Mouse (Mus musculus) CH12.LX (cell line): ENCODE measurements around the gene Akap7. TPM values are rescaled to one million over a fixed set of nuclear protein-coding genes. Genes with fewer than 3 reads are reported as not detected.

Experiments used
- DNase-seq: peaks from one replicate; pipeline ENCODE4 v3.0.0-alpha.2; 2013; ENCODE audit errors: extremely low read depth
- H3K27ac ChIP-seq: 2 replicates; pipeline ENCODE4 v1.5.1; 2012; ENCODE audit warnings: low read depth, mild to moderate bottlenecking, control low read depth, moderate library complexity; ENCODE audit not compliant: insufficient read depth
- H3K27me3 ChIP-seq: replicated peaks from 2 replicates; pipeline ENCODE3; 2012; ENCODE audit warnings: inconsistent platforms
- H3K36me3 ChIP-seq, 2 experiments: replicated peaks in 1 of 2; 2 replicates each; pipeline versions ENCODE3 to v1.6.1; 2012; ENCODE audit warnings: inconsistent platforms in 1 of 2, low read length in 1 of 2, mild to moderate bottlenecking in 1 of 2, mixed read lengths in 1 of 2, moderate library complexity in 1 of 2; ENCODE audit not compliant: control insufficient read depth in 1 of 2, insufficient read depth in 1 of 2
- H3K4me1 ChIP-seq, 2 experiments: 2 replicates each; pipeline ENCODE4 v1.6.1; 2012; ENCODE audit warnings: inconsistent platforms in 1 of 2, moderate library complexity in 1 of 2; ENCODE audit not compliant: insufficient read depth in 2 of 2, control insufficient read depth in 1 of 2
- H3K4me2 ChIP-seq: 2 replicates; pipeline ENCODE4 v1.6.1; 2012; ENCODE audit warnings: low read depth, mild to moderate bottlenecking, control low read depth; ENCODE audit not compliant: poor library complexity, insufficient read depth, severe bottlenecking
- H3K4me3 ChIP-seq, 3 experiments: fragments of 150-350 bp in 1 of 3; sonication (generic) in 1 of 3; replicated peaks in 1 of 3; 2 replicates each; pipeline versions ENCODE3 to v1.5.1; 2011 to 2012; ENCODE audit warnings: low read depth in 2 of 3, low read length in 2 of 3, mild to moderate bottlenecking in 2 of 3, moderate library complexity in 2 of 3, control low read depth in 1 of 3, improper control_type of control experiment in 1 of 3, inconsistent platforms in 1 of 3, mixed read lengths in 1 of 3; ENCODE audit not compliant: poor library complexity in 1 of 3
- H3K79me2 ChIP-seq: replicated peaks from 2 replicates; pipeline ENCODE4 v1.6.1; 2012; ENCODE audit warnings: mild to moderate bottlenecking, moderate library complexity; ENCODE audit not compliant: control insufficient read depth, poor library complexity, insufficient read depth, severe bottlenecking; ENCODE audit errors: extremely low read depth
- H3K9ac ChIP-seq: 2 replicates; pipeline ENCODE4 v1.6.1; 2012; ENCODE audit warnings: low read depth, mild to moderate bottlenecking, control low read depth, moderate library complexity; ENCODE audit not compliant: insufficient read depth
- H3K9me3 ChIP-seq: replicated peaks from 2 replicates; pipeline ENCODE3; 2012; ENCODE audit warnings: low read length, inconsistent platforms, mixed read lengths
- BHLHE40 ChIP-seq: IDR thresholded peaks from 2 replicates; pipeline ENCODE4 v1.6.1; 2011; ENCODE audit warnings: mild to moderate bottlenecking, low read depth, low read length, improper control_type of control experiment
- E2F4 ChIP-seq: IDR thresholded peaks from 2 replicates; pipeline ENCODE4 v1.6.1; 2011; ENCODE audit warnings: low read depth, low read length, improper control_type of control experiment; ENCODE audit not compliant: insufficient replicate concordance
- ETS1 ChIP-seq: conservative IDR thresholded peaks from 2 replicates; pipeline ENCODE4 v1.6.1; 2012; ENCODE audit warnings: low read depth, mild to moderate bottlenecking, inconsistent platforms, low read length, improper control_type of control experiment, moderate library complexity
- GABPA ChIP-seq: IDR thresholded peaks from 2 replicates; pipeline ENCODE4 v1.6.1; 2012; ENCODE audit warnings: low read depth, low read length, improper control_type of control experiment, inconsistent platforms; ENCODE audit not compliant: insufficient replicate concordance
- MAX ChIP-seq: IDR thresholded peaks from 2 replicates; pipeline ENCODE4 v1.6.1; 2011; ENCODE audit warnings: low read length, improper control_type of control experiment
- NELFE ChIP-seq: IDR thresholded peaks from 2 replicates; pipeline ENCODE4 v1.6.1; 2011; ENCODE audit warnings: low read depth, low read length, improper control_type of control experiment
- POLR2AphosphoS2 ChIP-seq: IDR thresholded peaks from 2 replicates; pipeline ENCODE4 v1.6.1; 2011; ENCODE audit warnings: low read depth, low read length, improper control_type of control experiment
- RCOR1 ChIP-seq: conservative IDR thresholded peaks from 2 replicates; pipeline ENCODE4 v1.6.1; 2012; ENCODE audit warnings: low read depth, mild to moderate bottlenecking, inconsistent platforms, low read length, improper control_type of control experiment
- SIN3A ChIP-seq: IDR thresholded peaks from 2 replicates; pipeline ENCODE4 v1.6.1; 2012; ENCODE audit warnings: low read length, improper control_type of control experiment, inconsistent platforms
- UBTF ChIP-seq: IDR thresholded peaks from 2 replicates; pipeline ENCODE4 v1.6.1; 2012; ENCODE audit warnings: low read depth, mild to moderate bottlenecking, inconsistent platforms, low read length, improper control_type of control experiment, moderate library complexity
- ZC3H11A ChIP-seq: IDR thresholded peaks from 2 replicates; pipeline ENCODE4 v1.6.1; 2012; ENCODE audit warnings: low read depth, mild to moderate bottlenecking, inconsistent platforms, low read length, improper control_type of control experiment
- ZKSCAN1 ChIP-seq: IDR thresholded peaks from 2 replicates; pipeline ENCODE4 v1.6.1; 2012; ENCODE audit warnings: low read depth, inconsistent platforms, low read length, improper control_type of control experiment, borderline replicate concordance
- dilution Hi-C: fragments of 300-500 bp; cut with MboI; formaldehyde crosslinking; loops from 2 replicates; pipeline ENCODE4 v1.14.3; 2020; ENCODE audit warnings: low sequenced_read_pairs; ENCODE audit not compliant: extremely low pct_unique_long_range_greater_than_20kb, extremely low pct_ligation_motif_present
- in situ Hi-C: fragments of 300-500 bp; cut with MboI; formaldehyde crosslinking; loops from 3 replicates; pipeline ENCODE4 v1.14.3; 2019; ENCODE audit warnings: low sequenced_read_pairs, low pct_ligation_motif_present, low pct_unique_long_range_greater_than_20kb, mixed read lengths
- polyA plus RNA-seq: library from polyadenylated mRNA; unstranded; fragments of >175 nt; gene quantifications from 2 replicates; pipeline ENCODE4 v1.2.1, GENCODE M21; 2012; ENCODE audit warnings: low read depth; ENCODE audit not compliant: insufficient read length
- total RNA-seq, 2 experiments: library from RNA; depleted of rRNA; stranded (reverse); fragments of 300-350 nt in 1 of 2; fragments of >200 nt in 1 of 2; gene quantifications; 2 replicates each; pipeline ENCODE4 v1.2.3; 2012 to 2014

Akap7 gene
- total and polyA plus RNA-seq, 3 experiments, result 6.2 to 12.1 (median 7.1) TPM

DNA sequence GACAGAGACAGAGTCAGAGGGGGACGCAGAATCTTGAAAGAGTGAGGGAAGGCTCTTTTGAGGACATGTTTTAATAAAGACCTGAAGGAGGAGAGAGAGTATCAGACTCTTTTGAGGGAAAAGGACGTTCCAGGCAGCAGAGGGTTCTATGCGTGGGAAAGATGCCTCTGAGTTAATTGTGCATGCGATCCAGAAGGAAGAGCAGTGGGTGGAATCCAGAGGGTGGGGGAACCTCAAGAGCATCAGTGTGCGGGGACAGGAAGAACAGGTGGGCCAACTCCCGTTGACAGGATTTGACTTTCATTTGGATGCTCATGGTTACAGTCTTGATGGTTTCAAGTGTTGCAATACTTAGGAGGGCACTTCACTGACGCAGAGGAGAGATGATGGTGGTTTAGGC lies 22.4 kb upstream of the Akap7 start:
- Histone ChIP-seq H3K9me3 (peaks cover 3% of the 10 kb centered on the region), H3K4me3 (no peak overlapping the region), H3K27ac (no peak overlapping the region), H3K9ac (no peak overlapping the region), H3K4me2 (no peak overlapping the region), H3K4me1 (peaks cover 3 to 13% of the 10 kb centered on the region in 2 experiments; a peak in 3 of 4 replicates), H3K36me3 (no peaks in the 10 kb centered on the region), H3K27me3 (no peaks in the 10 kb centered on the region), H3K79me2 (no peaks in the 10 kb centered on the region; the same call in 1 of the 2 replicates)
- dilution Hi-C loops (no loop called here), in situ Hi-C loops (no loop called here)
- TF ChIP-seq MAX, result no peak
- no peak for TF ChIP-seq NELFE
- no peak for DNase-seq

DNA sequence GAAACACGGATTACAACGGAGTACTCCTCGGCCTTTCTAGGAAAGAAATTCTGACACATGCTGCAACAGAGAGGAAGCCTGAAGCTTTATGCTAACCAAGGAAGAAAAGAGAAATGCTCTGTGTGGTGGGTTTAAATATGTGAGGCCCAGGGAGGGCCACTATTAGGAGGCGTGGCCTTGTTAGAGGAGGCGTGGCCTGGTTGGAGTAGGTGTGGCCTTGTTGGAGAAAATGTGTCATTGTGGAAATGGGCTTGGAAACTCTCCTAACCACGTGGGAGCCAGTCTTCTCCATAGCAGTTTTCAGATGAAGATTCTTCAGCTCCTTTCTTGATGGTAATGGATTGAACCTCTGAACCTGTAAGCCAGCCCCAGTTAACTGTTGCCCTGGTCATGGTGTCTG lies 19.8 kb upstream of the Akap7 start:
- in situ Hi-C loops, result no loop called here
- DNase-seq, result no peak
- dilution Hi-C loops, result no loop called here
- Histone ChIP-seq H3K27me3 (no peaks in the 10 kb centered on the region), H3K79me2 (no peaks in the 10 kb centered on the region; the same call in 1 of the 2 replicates), H3K4me3 (no peak overlapping the region), H3K36me3 (no peaks in the 10 kb centered on the region), H3K9me3 (no peaks in the 10 kb centered on the region), H3K4me2 (no peak overlapping the region), H3K27ac (no peak overlapping the region), H3K9ac (no peak overlapping the region), H3K4me1 (peaks cover 0 to 13% of the 10 kb centered on the region in 2 experiments; a peak in 2 of 4 replicates)
- no peak for TF ChIP-seq E2F4
- no peak for TF ChIP-seq GABPA
- no peak for TF ChIP-seq RCOR1
- no peak for TF ChIP-seq ZC3H11A
- TF ChIP-seq SIN3A, result no peak

DNA sequence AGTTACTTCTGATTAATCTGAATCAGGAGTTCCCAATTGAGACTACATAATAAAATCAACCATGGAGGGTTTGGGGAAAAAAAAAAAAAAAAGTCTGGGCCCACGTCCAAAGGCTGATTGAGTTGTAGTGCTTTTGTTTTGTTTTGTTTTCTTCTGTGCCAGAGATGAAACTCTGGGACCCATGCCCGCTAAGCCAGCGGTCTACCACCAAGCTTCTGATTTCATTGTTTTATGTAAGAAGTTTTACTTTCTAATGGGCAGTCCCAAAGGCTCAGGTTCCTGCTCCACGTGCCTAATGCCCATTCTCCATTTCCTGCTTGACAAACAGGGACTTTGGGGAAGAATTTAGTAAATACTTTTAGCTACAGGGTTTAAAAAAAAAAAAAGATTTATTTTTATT lies 18.0 kb upstream of the Akap7 start:
- TF ChIP-seq ETS1 (no peak), ZKSCAN1 (no peak), BHLHE40 (no peak), MAX (no peak), UBTF (no peak), POLR2AphosphoS2 (no peak)
- H3K27ac ChIP-seq, result no peak overlapping the region
- no peak overlapping the region for H3K9ac ChIP-seq
- no peak overlapping the region for H3K4me3 ChIP-seq
- no peaks in the 10 kb centered on the region for H3K36me3 ChIP-seq
- H3K27me3 ChIP-seq, result no peaks in the 10 kb centered on the region
- DNase-seq, result no peak
- in situ Hi-C loops, result no loop called here
- no peaks in the 10 kb centered on the region; a peak in 1 of 4 replicates for H3K4me1 ChIP-seq
- H3K4me2 ChIP-seq, result no peak overlapping the region
- H3K9me3 ChIP-seq, result no peaks in the 10 kb centered on the region
- H3K79me2 ChIP-seq, result no peaks in the 10 kb centered on the region
- dilution Hi-C loops, result no loop called here
